Mouse (Mus musculus) midbrain, embryonic 11.5 days (tissue): ENCODE data around the gene Gzmb. TPM values are rescaled to one million over a fixed set of nuclear protein-coding genes. Genes with fewer than 3 reads are reported as not detected.
"Not testable (repeated sequence)": the region's sequence is repeated elsewhere in the genome, so short reads cannot be mapped to it uniquely, and the experiment has no call there.

Source experiments
- ATAC-seq: fragments of 200-750 bp; cut with Nextera tagmentation; 2 replicates; pipeline ENCODE4 v1.8.0; 2017; ENCODE audit warnings: moderate TSS enrichment, moderate library complexity; ENCODE audit not compliant: low FRiP score
- DNase-seq: peaks from one replicate; pipeline ENCODE4 v3.0.0; 2015; ENCODE audit warnings: low spot score; ENCODE audit errors: missing footprints
- H3K27ac ChIP-seq: fragments of 300-500 bp; sonication (generic); 2 replicates; pipeline ENCODE4 v1.5.1; 2014; ENCODE audit warnings: low read depth, low read length
- H3K27me3 ChIP-seq: fragments of 300-500 bp; sonication (generic); 2 replicates; pipeline ENCODE4 v1.6.1; 2014; ENCODE audit warnings: mild to moderate bottlenecking, low read length, moderate library complexity, mixed read lengths; ENCODE audit not compliant: control insufficient read depth, insufficient read depth
- H3K36me3 ChIP-seq: fragments of 300-500 bp; sonication (generic); 2 replicates; pipeline ENCODE4 v1.6.1; 2014; ENCODE audit warnings: mild to moderate bottlenecking, low read length, moderate library complexity, mixed read lengths; ENCODE audit not compliant: control insufficient read depth, insufficient read depth
- H3K4me1 ChIP-seq: fragments of 300-500 bp; sonication (generic); 2 replicates; pipeline ENCODE4 v1.6.1; 2014; ENCODE audit warnings: low read length; ENCODE audit not compliant: control insufficient read depth, insufficient read depth
- H3K4me2 ChIP-seq: fragments of 300-500 bp; sonication (generic); 2 replicates; pipeline ENCODE4 v1.6.1; 2014; ENCODE audit warnings: mild to moderate bottlenecking, moderate library complexity
- H3K4me3 ChIP-seq: fragments of 300-500 bp; sonication (generic); 2 replicates; pipeline ENCODE4 v1.5.1; 2014; ENCODE audit warnings: low read depth, low read length
- H3K9ac ChIP-seq: fragments of 300-500 bp; sonication (generic); 2 replicates; pipeline ENCODE4 v1.6.1; 2014; ENCODE audit warnings: low read length
- H3K9me3 ChIP-seq: fragments of 300-500 bp; sonication (generic); 2 replicates; pipeline ENCODE4 v1.6.1; 2016; ENCODE audit warnings: low read length; ENCODE audit not compliant: control insufficient read depth
- WGBS: fragments of 180-500 bp; shearing (Covaris S2); extraction: QIAGEN DNeasy Blood & Tissue Kit; methylation state at CpG from one replicate; pipeline ENCODE4 v1.1.7; 2014; 5-methylcytosine and 5-hydroxymethylcytosine counted together
- polyA plus RNA-seq: library from polyadenylated mRNA; unstranded; fragments of >200 nt; fragmentation: Nextera tagmentation; extraction: Ambion mirVana; gene quantifications from 2 replicates; pipeline ENCODE4 v1.2.1, GENCODE M21; 2014

Gene Gzmb
- polyA plus RNA-seq, 1 experiment from 2014 or later, result not detected

- DNase-seq (no peak), ATAC-seq (no peak)
- no peak overlapping the region for H3K4me2 ChIP-seq
- H3K9me3 ChIP-seq, result no peaks in the 10 kb centered on the region
- no peaks in the 10 kb centered on the region for H3K36me3 ChIP-seq
- H3K27me3 ChIP-seq, result no peaks in the 10 kb centered on the region
- no peak overlapping the region for H3K27ac ChIP-seq
- no peak overlapping the region for H3K9ac ChIP-seq
- no peaks in the 10 kb centered on the region for H3K4me1 ChIP-seq
- no peak overlapping the region for H3K4me3 ChIP-seq
- WGBS, result 74% methylated on average over 5 of the region's 5 CpGs
Measured at GRCm38 (mm10) chr14:56287806-56288205, 25.7 kb upstream of the Gzmb start.

- ATAC-seq, result no peak
- WGBS, result 89% methylated on average over 6 of the region's 6 CpGs
Measured at GRCm38 (mm10) chr14:56284356-56285325, 22.6 kb upstream of the Gzmb start.

GRCm38 (mm10) chr14:56283816-56284215, 21.8 kb upstream of the Gzmb start:
- no peaks in the 10 kb centered on the region for H3K4me1 ChIP-seq
- no peaks in the 10 kb centered on the region for H3K27me3 ChIP-seq
- no peak overlapping the region for H3K27ac ChIP-seq
- no peak overlapping the region for H3K4me3 ChIP-seq
- DNase-seq (no peak), ATAC-seq (no peak)
- H3K9ac ChIP-seq, result no peak overlapping the region
- no peak overlapping the region for H3K4me2 ChIP-seq
- 85% methylated on average over 1 of the region's 1 CpGs for WGBS
- H3K9me3 ChIP-seq, result no peaks in the 10 kb centered on the region
- no peaks in the 10 kb centered on the region for H3K36me3 ChIP-seq

More at GRCm38 (mm10) chr14:56284356-56285325, 22.6 kb upstream of the Gzmb start:
- H3K4me2 ChIP-seq, result no peak overlapping the region
- H3K27ac ChIP-seq, result no peak overlapping the region
- DNase-seq, result no peak
- no peaks in the 10 kb centered on the region for H3K27me3 ChIP-seq
- H3K9ac ChIP-seq, result no peak overlapping the region
- H3K4me3 ChIP-seq, result no peak overlapping the region
- H3K4me1 ChIP-seq, result no peaks in the 10 kb centered on the region
- no peaks in the 10 kb centered on the region for H3K36me3 ChIP-seq
- no peaks in the 10 kb centered on the region for H3K9me3 ChIP-seq

GRCm38 (mm10) chr14:56281090-56281489, 19.0 kb upstream of the Gzmb start:
- 86% methylated on average over 5 of the region's 5 CpGs for WGBS
- no peaks in the 10 kb centered on the region for H3K4me1 ChIP-seq
- H3K27ac ChIP-seq, result no peak overlapping the region
- no peaks in the 10 kb centered on the region for H3K27me3 ChIP-seq
- H3K4me3 ChIP-seq, result no peak overlapping the region
- H3K9me3 ChIP-seq, result no peaks in the 10 kb centered on the region
- DNase-seq (no peak), ATAC-seq (no peak)
- no peaks in the 10 kb centered on the region for H3K36me3 ChIP-seq
- no peak overlapping the region for H3K9ac ChIP-seq
- no peak overlapping the region for H3K4me2 ChIP-seq

- H3K27me3 ChIP-seq, DNase-seq, H3K27ac ChIP-seq, H3K9me3 ChIP-seq, H3K9ac ChIP-seq, H3K4me2 ChIP-seq, ATAC-seq, H3K36me3 ChIP-seq, H3K4me1 ChIP-seq, H3K4me3 ChIP-seq: not testable (repeated sequence)
- WGBS, result 60% methylated on average over 7 of the region's 7 CpGs
Measured at GRCm38 (mm10) chr14:56278691-56279090, 16.6 kb upstream of the Gzmb start.

GRCm38 (mm10) chr14:56276096-56276495, 14.0 kb upstream of the Gzmb start:
- H3K4me3 ChIP-seq, H3K27ac ChIP-seq, H3K9me3 ChIP-seq, H3K36me3 ChIP-seq, H3K27me3 ChIP-seq, ATAC-seq, H3K4me1 ChIP-seq, H3K4me2 ChIP-seq, DNase-seq, H3K9ac ChIP-seq: not testable (repeated sequence)
- 79% methylated on average over 7 of the region's 7 CpGs for WGBS

- Histone ChIP-seq H3K27ac (no peak overlapping the region), H3K9me3 (no peaks in the 10 kb centered on the region), H3K9ac (no peak overlapping the region), H3K27me3 (no peaks in the 10 kb centered on the region), H3K4me3 (no peak overlapping the region), H3K4me1 (no peaks in the 10 kb centered on the region), H3K4me2 (no peak overlapping the region), H3K36me3 (no peaks in the 10 kb centered on the region)
- DNase-seq (no peak), ATAC-seq (no peak)
- 93% methylated on average over 1 of the region's 1 CpGs for WGBS
Measured at GRCm38 (mm10) chr14:56266109-56266508, 4.0 kb upstream of the Gzmb start.

GRCm38 (mm10) chr14:56240409-56240808, 21.7 kb downstream of the Gzmb start:
- DNase-seq, result no peak
- no peaks in the 10 kb centered on the region for H3K9me3 ChIP-seq
- ATAC-seq, result no peak
- no peaks in the 10 kb centered on the region for H3K36me3 ChIP-seq
- no peak overlapping the region for H3K27ac ChIP-seq
- H3K4me3 ChIP-seq, result no peak overlapping the region
- no peak overlapping the region for H3K4me2 ChIP-seq
- H3K4me1 ChIP-seq, result no peaks in the 10 kb centered on the region
- no peak overlapping the region for H3K9ac ChIP-seq
- no peaks in the 10 kb centered on the region for H3K27me3 ChIP-seq

GRCm38 (mm10) chr14:56234556-56234955, 27.5 kb downstream of the Gzmb start, which contains the start of gene Gzmc:
Gene Gzmc (minus strand): TSS chr14:56234656.
- Histone ChIP-seq H3K4me3 (no peak within 1 kb of the TSS), H3K27me3 (no peaks in the 10 kb centered on the region), H3K4me1 (no peaks in the 10 kb centered on the region), H3K36me3 (no peaks in the 10 kb centered on the region), H3K9me3 (no peaks in the 10 kb centered on the region), H3K27ac (no peak within 1 kb of the TSS), H3K4me2 (no peak within 1 kb of the TSS), H3K9ac (no peak within 1 kb of the TSS)
- WGBS, result 89% methylated on average over 2 of the region's 2 CpGs
- DNase-seq (no peak), ATAC-seq (no peak)
